Mouse (Mus musculus) CD4-positive naive resting alpha-beta T cell, adult 76 days (primary cell): Measurements from ENCODE around the gene Mlst8. TPM values are rescaled to one million over a fixed set of nuclear protein-coding genes. Genes with fewer than 3 reads are reported as not detected.

Experiments used
- total RNA-seq: library from RNA; stranded (reverse); gene quantifications from one replicate; pipeline ENCODE4 v1.2.4, GENCODE M21; 2023

Gene Mlst8
- total RNA-seq = 12.4 TPM

DNA sequence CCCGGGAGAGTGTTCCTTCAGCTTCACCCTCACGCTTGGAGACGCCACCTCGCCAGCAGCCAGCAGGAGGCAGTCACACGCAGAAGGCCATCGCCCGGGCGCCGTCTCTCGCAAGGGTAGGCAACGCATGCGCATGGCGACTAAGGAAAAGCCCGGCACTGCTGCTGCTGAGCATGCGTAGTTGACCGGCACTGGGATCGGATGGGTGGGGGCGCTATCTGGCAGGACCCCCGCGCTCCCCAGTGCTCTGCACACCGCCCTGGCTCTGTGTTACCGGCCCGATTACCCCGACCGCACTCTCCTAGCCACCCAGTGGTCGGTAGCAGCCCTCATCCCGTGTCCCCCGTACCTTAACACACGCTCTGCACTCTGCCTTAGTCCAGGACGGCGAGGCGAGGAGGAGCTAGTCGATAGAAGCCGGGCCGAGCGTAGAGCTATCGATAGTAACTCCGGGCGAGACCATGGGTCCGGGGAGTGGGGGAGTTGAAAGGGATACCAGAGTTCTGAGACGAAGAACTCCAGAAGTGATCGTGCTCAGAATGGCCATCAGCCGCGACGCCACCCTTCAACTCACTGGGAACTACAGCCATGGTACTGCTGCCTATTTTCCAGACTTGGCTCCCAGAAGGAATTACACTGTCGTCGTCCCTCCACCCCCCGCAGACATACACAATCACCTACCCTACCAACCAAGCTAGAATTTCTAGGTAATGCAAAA, at the start of gene Mlst8:
Gene Mlst8, minus strand, starts transcription at position 416 of the 718 bp plus-strand sequence.

DNA sequence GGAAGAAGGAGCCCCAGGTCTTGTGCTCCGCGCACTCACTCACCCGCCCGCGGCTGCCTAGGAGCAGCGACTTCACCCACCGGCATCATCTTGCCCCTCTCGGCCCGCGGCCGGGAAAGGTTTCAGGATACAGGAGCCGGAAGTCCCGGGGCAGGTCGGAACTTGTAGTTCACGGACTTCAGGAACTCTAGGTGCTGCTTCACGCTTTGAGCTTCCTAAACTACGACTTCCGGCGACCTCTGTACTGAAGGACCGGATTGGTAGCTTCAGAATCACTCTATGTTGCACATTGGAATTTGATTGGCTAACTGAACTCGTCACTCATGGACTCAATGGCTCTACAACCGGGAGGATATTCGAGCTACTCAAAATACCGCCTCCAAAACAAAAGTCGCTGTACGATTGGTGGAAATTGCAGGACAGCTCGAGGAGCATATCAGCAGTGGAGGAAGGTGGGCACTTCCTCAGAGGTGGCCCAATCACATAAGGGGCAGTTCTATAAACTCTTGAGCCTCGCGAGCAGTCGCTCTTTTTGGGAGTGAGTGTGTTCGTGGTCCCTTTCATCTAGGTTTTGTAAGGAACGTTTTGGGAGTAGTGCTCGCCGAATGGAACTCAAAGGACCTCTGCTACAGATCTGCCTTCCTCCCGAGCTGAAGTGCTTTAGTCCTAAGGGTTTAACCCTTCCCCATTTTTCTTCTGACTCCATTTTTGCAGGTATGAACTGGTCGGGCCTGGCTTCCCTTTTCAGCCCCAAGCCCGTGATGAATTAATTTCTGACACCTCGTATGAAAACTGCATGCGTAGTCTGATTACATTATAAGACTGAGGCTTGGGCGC, 49.1 kb upstream of the Mlst8 start, which contains the start of gene Traf7:
Gene Traf7, minus strand, starts transcription at position 216 of the 837 bp plus-strand sequence.

DNA sequence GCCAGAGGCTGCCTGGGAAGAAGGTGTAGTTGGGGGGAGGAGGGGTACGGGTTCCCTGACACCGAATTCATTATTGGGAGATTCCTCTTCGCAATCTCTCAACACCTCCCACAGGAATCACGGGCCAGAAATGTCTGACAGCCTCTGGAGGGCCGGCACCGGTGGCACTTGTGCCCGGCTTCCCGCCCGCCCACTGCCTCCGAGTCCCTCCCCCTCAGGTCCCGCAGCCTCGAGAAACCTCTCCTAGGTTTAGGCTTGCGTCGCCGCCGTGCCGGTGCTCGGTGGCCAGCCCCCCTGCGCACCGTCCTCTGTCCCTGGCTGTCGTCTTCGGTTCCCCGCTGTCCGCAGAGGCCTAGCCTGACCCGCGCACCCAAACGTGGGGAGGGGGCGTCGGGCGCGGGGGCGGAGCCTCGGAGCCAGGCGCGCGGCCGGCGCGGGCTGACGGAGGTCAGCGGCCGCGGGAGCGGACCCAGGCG, 9.3 kb upstream of the Mlst8 start, which contains the start of gene Caskin1:
Gene Caskin1, plus strand, starts transcription at position 416 of the 476 bp plus-strand sequence.

DNA sequence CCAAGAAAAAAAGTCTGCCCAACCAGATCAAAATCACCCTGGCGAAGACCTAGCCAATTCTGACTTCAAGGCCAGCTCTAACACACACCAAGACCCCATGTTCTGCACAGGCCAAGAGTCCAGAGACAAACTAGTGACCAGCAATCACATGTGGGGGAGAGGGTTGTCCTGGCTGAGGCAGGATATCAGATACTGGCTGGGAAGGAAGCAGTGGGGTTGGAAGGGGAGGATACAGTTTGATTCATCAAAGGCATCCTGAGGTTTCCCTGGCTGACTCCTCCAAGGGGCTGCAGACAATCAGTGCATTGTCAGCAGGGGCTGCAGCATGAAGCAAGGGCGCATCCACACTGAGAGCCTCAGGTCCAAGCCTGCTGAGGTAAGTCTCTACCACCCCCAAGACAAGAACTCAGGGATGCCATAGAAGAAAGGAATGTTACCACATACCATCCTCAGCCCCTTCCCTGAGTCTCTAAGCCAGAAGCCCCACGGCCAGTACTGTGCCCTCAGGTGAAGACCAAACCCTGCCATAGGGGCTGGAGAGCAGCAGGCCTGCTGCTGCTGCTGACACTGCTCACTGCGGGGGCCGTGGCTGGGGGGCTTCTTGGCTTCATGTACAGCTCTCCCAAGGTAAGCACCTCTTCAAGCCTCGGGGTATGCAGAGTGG, 5.1 kb downstream of the Mlst8 start, which contains the start of gene Bricd5:
Gene Bricd5, plus strand, starts transcription at position 273 of the 664 bp plus-strand sequence.

DNA sequence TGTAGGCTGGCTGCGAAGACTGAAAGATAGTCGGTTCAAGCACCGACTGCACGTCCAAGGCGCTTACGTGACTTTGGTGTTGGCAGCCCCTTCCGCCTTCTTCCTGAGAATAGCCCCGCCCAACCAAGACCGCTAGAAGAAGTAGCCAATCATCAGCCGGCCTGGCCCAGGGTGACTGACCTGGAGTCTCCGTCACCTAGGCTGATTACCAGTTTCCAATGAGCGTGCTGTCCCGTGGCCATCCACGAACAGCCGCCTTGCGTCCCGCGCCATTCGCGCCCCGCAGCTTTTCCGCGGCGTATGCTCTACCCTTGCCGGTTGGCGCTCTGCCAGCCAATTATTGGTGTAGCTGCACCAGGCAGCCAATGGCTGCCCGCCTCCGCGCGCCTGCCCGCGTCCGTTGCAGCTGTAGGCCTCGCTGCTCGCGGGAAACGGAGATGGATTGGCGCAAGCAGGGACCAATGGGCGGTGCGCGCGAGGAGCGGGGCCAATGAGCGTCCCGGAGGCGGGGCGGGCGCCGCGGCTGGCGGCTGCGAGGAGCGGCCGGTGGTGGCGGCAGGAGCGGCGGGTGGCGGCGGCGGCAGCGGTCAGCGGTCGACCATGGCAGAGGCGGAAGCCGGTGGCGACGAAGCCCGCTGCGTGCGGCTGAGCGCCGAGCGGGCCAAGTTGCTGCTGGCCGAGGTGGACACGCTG, 8.8 kb downstream of the Mlst8 start, which contains the start of the genes E4f1 and Pgp:
Gene E4f1, minus strand, starts transcription at position 404 of the 693 bp plus-strand sequence.
Gene Pgp, plus strand, starts transcription at position 483 of the 693 bp plus-strand sequence.

GRCm38 (mm10) chr17:24442632-24443155, 36.2 kb downstream of the Mlst8 start, which contains the start of gene Dnase1l2:
Gene Dnase1l2, minus strand, starts transcription at chr17:24443105.

GRCm38 (mm10) chr17:24426471-24427169, 52.3 kb downstream of the Mlst8 start, which contains the start of gene Eci1:
Gene Eci1, plus strand, starts transcription at chr17:24426641.

Other genes with a start within 250 kb of the Mlst8 start
- gene Ccnf, start 227.6 kb downstream of the Mlst8 start, total RNA-seq = 6.7 TPM
- gene Abca17, start 128.0 kb downstream of the Mlst8 start, total RNA-seq = 0.23 TPM
- gene Abca3, start 127.1 kb downstream of the Mlst8 start, total RNA-seq = 42.6 TPM
- gene Rnps1, start 64.5 kb downstream of the Mlst8 start, total RNA-seq = 191 TPM
- 13.7 TPM for gene Eci1, start 52.4 kb downstream of the Mlst8 start, total RNA-seq
- 3.6 TPM for gene Dnase1l2, start 36.0 kb downstream of the Mlst8 start, total RNA-seq
- 68.1 TPM for gene E4f1, start 8.8 kb downstream of the Mlst8 start, total RNA-seq
- 10.9 TPM for gene Pgp, start 8.7 kb downstream of the Mlst8 start, total RNA-seq
- 0.59 TPM for gene Bricd5, start 5.2 kb downstream of the Mlst8 start, total RNA-seq
- not detected for gene Caskin1, start 9.5 kb upstream of the Mlst8 start, total RNA-seq
- 189 TPM for gene Traf7, start 48.9 kb upstream of the Mlst8 start, total RNA-seq
- 1.8 TPM for gene Rab26, start 55.1 kb upstream of the Mlst8 start, total RNA-seq
- gene Pkd1, start 70.8 kb upstream of the Mlst8 start, total RNA-seq = 86.7 TPM
- gene Tsc2, start 153.6 kb upstream of the Mlst8 start, total RNA-seq = 56.1 TPM
- gene Nthl1, start 153.6 kb upstream of the Mlst8 start, total RNA-seq = 2.0 TPM
- 0.73 TPM for gene Slc9a3r2, start 171.2 kb upstream of the Mlst8 start, total RNA-seq
- not detected for gene Npw, start 179.4 kb upstream of the Mlst8 start, total RNA-seq
- gene Zfp598, start 190.6 kb upstream of the Mlst8 start, total RNA-seq = 63.8 TPM
- not detected for gene Syngr3, start 210.9 kb upstream of the Mlst8 start, total RNA-seq
- gene Gfer, start 217.1 kb upstream of the Mlst8 start, total RNA-seq = 14.5 TPM
- 2.7 TPM for gene Noxo1, start 217.2 kb upstream of the Mlst8 start, total RNA-seq
- gene Tbl3, start 228.6 kb upstream of the Mlst8 start, total RNA-seq = 29.7 TPM
- not detected for gene Rnf151, start 239.0 kb upstream of the Mlst8 start, total RNA-seq
- 1,468 TPM for gene Rps2, start 239.0 kb upstream of the Mlst8 start, total RNA-seq
- 64.9 TPM for gene Ndufb10, start 245.4 kb upstream of the Mlst8 start, total RNA-seq
- not detected for gene Rpl3l, start 248.7 kb upstream of the Mlst8 start, total RNA-seq